Mouse (Mus musculus) layer of hippocampus, adult 2 months (tissue): Measurements from ENCODE around the gene Hist1h2af. TPM values are rescaled to one million over a fixed set of nuclear protein-coding genes. Genes with fewer than 3 reads are reported as not detected.
"Not testable (repeated sequence)": the region's sequence is repeated elsewhere in the genome, so short reads cannot be mapped to it uniquely, and the experiment has no call there.

Source experiments
- DNase-seq, 2 experiments: peaks; one replicate each; pipeline ENCODE4 v3.0.0; 2022; ENCODE audit warnings: low spot score in 2 of 2
- H3K27ac ChIP-seq: fragments of 200-600 bp; 2 replicates; pipeline ENCODE4 v1.8.1; 2022
- H3K4me3 ChIP-seq: fragments of 200-600 bp; 2 replicates; pipeline ENCODE4 v1.8.1; 2022; ENCODE audit warnings: mild to moderate bottlenecking
- CTCF ChIP-seq: fragments of 200-600 bp; conservative IDR thresholded peaks from 2 replicates; pipeline ENCODE4 v1.8.1; 2022; ENCODE audit warnings: antibody characterized with exemption, mild to moderate bottlenecking, moderate library complexity
- total RNA-seq, 2 experiments: library from RNA; stranded (reverse); gene quantifications; 2 replicates each; pipeline ENCODE4 v1.2.3; 2021

Gene Hist1h2af
- total RNA-seq, 2 experiments from 2014 or later = 6.9 to 12.2 TPM

- Histone ChIP-seq H3K4me3 (peak within 1 kb of the TSS; percentile 70), H3K27ac (peak within 1 kb of the TSS; percentile 83)
- no peak for TF ChIP-seq CTCF
- peak; percentile 73 to 89 for DNase-seq
These were observed 10.5 kb downstream of the Hist1h2af start, which contains the start of gene Hist1h3f for GRCm38 (mm10) chr13:23543965-23544786. Gene Hist1h3f, plus strand, starts transcription at chr13:23544052.

- peak overlapping the region; percentile 83 for H3K27ac ChIP-seq
- DNase-seq = not testable (repeated sequence)
- peak overlapping the region; percentile 70 for H3K4me3 ChIP-seq
These were observed 11.0 kb downstream of the Hist1h2af start for GRCm38 (mm10) chr13:23544787-23545120.

GRCm38 (mm10) chr13:23546694-23547093 lies 13.0 kb downstream of the Hist1h2af start:
- Histone ChIP-seq H3K27ac (no peak overlapping the region), H3K4me3 (no peak overlapping the region)
- no peak for DNase-seq
- TF ChIP-seq CTCF = no peak

- TF ChIP-seq CTCF = no peak
- peak overlapping the region; percentile 58 for H3K4me3 ChIP-seq
These were observed 17.0 kb downstream of the Hist1h2af start for GRCm38 (mm10) chr13:23550761-23551145.

GRCm38 (mm10) chr13:23551146-23551834 lies 17.6 kb downstream of the Hist1h2af start, which contains the start of gene Hist1h4f:
Gene Hist1h4f, minus strand, starts transcription at chr13:23551648.
- peak; percentile 88 to 94 for DNase-seq
- TF ChIP-seq CTCF = peak; percentile 68
- H3K4me3 ChIP-seq = peak within 1 kb of the TSS; percentile 58
- H3K27ac ChIP-seq = peak within 1 kb of the TSS; percentile 85

More at GRCm38 (mm10) chr13:23550761-23551145, 17.0 kb downstream of the Hist1h2af start:
- DNase-seq = no peak
- peak overlapping the region; percentile 85 for H3K27ac ChIP-seq

- DNase-seq = no peak
- H3K4me3 ChIP-seq = peak overlapping the region; percentile 58
- TF ChIP-seq CTCF = no peak
- no peak overlapping the region; the same call in 1 of the 2 replicates for H3K27ac ChIP-seq
These were observed 18.5 kb downstream of the Hist1h2af start for GRCm38 (mm10) chr13:23551931-23552914.

GRCm38 (mm10) chr13:23552962-23553361 lies 19.3 kb downstream of the Hist1h2af start, which contains the start of gene Hist1h1d:
Gene Hist1h1d, plus strand, starts transcription at chr13:23553262.
- no peak for TF ChIP-seq CTCF
- no peak for DNase-seq
- Histone ChIP-seq H3K27ac (peak within 1 kb of the TSS; percentile 78; the same call in 1 of the 2 replicates), H3K4me3 (no peak within 1 kb of the TSS)

GRCm38 (mm10) chr13:23554393-23554792 lies 20.7 kb downstream of the Hist1h2af start:
- Histone ChIP-seq H3K27ac (peak overlapping the region; percentile 78), H3K4me3 (peak overlapping the region; percentile 62)
- TF ChIP-seq CTCF = no peak
- no peak for DNase-seq

- Histone ChIP-seq H3K27ac (peak overlapping the region; percentile 78), H3K4me3 (peak overlapping the region; percentile 62)
- TF ChIP-seq CTCF = no peak
- DNase-seq = peak; percentile 75 to 82
These were observed 21.5 kb downstream of the Hist1h2af start for GRCm38 (mm10) chr13:23554925-23555838.

GRCm38 (mm10) chr13:23555839-23556416 lies 22.2 kb downstream of the Hist1h2af start:
- peak; percentile 66 to 85 for DNase-seq
- H3K4me3 ChIP-seq = peak overlapping the region; percentile 62
- H3K27ac ChIP-seq = peak overlapping the region; percentile 78
- TF ChIP-seq CTCF = no peak

- no peak for TF ChIP-seq CTCF
- no peak for DNase-seq
- Histone ChIP-seq H3K27ac (peak overlapping the region; percentile 78; the same call in 1 of the 2 replicates), H3K4me3 (no peak overlapping the region)
These were observed 23.2 kb downstream of the Hist1h2af start for GRCm38 (mm10) chr13:23556906-23557305.

- DNase-seq, H3K27ac ChIP-seq, H3K4me3 ChIP-seq: not testable (repeated sequence)
These were observed 27.0 kb downstream of the Hist1h2af start for GRCm38 (mm10) chr13:23560699-23561098.

- not testable (repeated sequence) for DNase-seq
- Histone ChIP-seq H3K4me3 (peak overlapping the region; percentile 73), H3K27ac (peak overlapping the region; percentile 97)
These were observed 27.8 kb downstream of the Hist1h2af start for GRCm38 (mm10) chr13:23561531-23561882.

GRCm38 (mm10) chr13:23561883-23562659 lies 28.4 kb downstream of the Hist1h2af start, which contains the start of gene Hist1h3e:
Gene Hist1h3e, minus strand, starts transcription at chr13:23562369.
- peak within 1 kb of the TSS; percentile 97 for H3K27ac ChIP-seq
- H3K4me3 ChIP-seq = peak within 1 kb of the TSS; percentile 73
- DNase-seq = peak; percentile 93 to 96
